10 mouse cellular contexts compared by ENCODE assay signal in genomic region chr17:29156396-29156795, GRCm38 (mm10). TPM values are rescaled to one million over a fixed set of nuclear protein-coding genes. Genes with fewer than 3 reads are reported as not detected.
DNase-seq lines count a peak whose midpoint lies in the region; ATAC-seq and TF ChIP-seq lines count a peak whose summit lies in the region.
"Had no signal": no experiment of that assay in that cellular context is flagged by ENCODE, and none has a peak within 500 bp of the region (broad histone marks: within the 10 kb centered on the region; RNA-seq: fewer than 3 reads in every experiment).

No protein-coding gene starts in this region.

- H3K9ac ChIP-seq in embryonic facial prominence, embryonic 12.5 days: no peak overlapping the region
- no peak overlapping the region for H3K9ac ChIP-seq in neural tube, embryonic 15.5 days (replicated peaks)
- no peak overlapping the region for H3K9ac ChIP-seq in hindbrain, embryonic 15.5 days
- no peak overlapping the region for H3K9ac ChIP-seq in stomach, postnatal 0 days (ENCODE audit: low read length)

- ATAC-seq in embryonic facial prominence, embryonic 12.5 days (ENCODE audit: insufficient number of reproducible peaks, insufficient read depth, low FRiP score, low TSS enrichment): no peak
- ATAC-seq in neural tube, embryonic 15.5 days (ENCODE audit: low FRiP score): no peak
- no peak for ATAC-seq in hindbrain, embryonic 15.5 days (ENCODE audit: low FRiP score, low read depth)
- no peak for ATAC-seq in stomach, postnatal 0 days (ENCODE audit: low FRiP score, low TSS enrichment)
- ATAC-seq in CD4-positive, CD25-positive, alpha-beta regulatory T cell, adult 4 months: no peak

- no peaks in the 10 kb centered on the region for H3K36me3 ChIP-seq in embryonic facial prominence, embryonic 12.5 days
- H3K36me3 ChIP-seq in embryonic facial prominence, embryonic 10.5 days (replicated peaks): peaks cover 2% of the 10 kb centered on the region; the same call in 1 of the 2 replicates
- H3K36me3 ChIP-seq in neural tube, embryonic 15.5 days: no peaks in the 10 kb centered on the region
- no peaks in the 10 kb centered on the region for H3K36me3 ChIP-seq in hindbrain, embryonic 15.5 days
- H3K36me3 ChIP-seq in stomach, postnatal 0 days (ENCODE audit: control insufficient read depth, insufficient read depth, low read length): no peaks in the 10 kb centered on the region

- TF ChIP-seq EP300 in stomach, postnatal 0 days (optimal IDR thresholded peaks at IDR 0.05): no peak

- peaks cover 13% of the 10 kb centered on the region; the same call in 1 of the 2 replicates for H3K4me1 ChIP-seq in embryonic facial prominence, embryonic 12.5 days
- H3K4me1 ChIP-seq in embryonic facial prominence, embryonic 10.5 days: peaks cover 31% of the 10 kb centered on the region
- peaks cover 19% of the 10 kb centered on the region for H3K4me1 ChIP-seq in neural tube, embryonic 15.5 days
- peaks cover 15% of the 10 kb centered on the region for H3K4me1 ChIP-seq in hindbrain, embryonic 15.5 days (replicated peaks)
- peaks cover 5% of the 10 kb centered on the region for H3K4me1 ChIP-seq in stomach, postnatal 0 days (replicated peaks; ENCODE audit: control insufficient read depth, insufficient read depth)

- H3K9me3 ChIP-seq in embryonic facial prominence, embryonic 12.5 days: peaks cover 4% of the 10 kb centered on the region; the same call in 1 of the 2 replicates
- peaks cover 4% of the 10 kb centered on the region for H3K9me3 ChIP-seq in embryonic facial prominence, embryonic 10.5 days
- H3K9me3 ChIP-seq in neural tube, embryonic 15.5 days (replicated peaks): no peaks in the 10 kb centered on the region
- no peaks in the 10 kb centered on the region for H3K9me3 ChIP-seq in hindbrain, embryonic 15.5 days
- H3K9me3 ChIP-seq in stomach, postnatal 0 days (ENCODE audit: control insufficient read depth, low read length): no peaks in the 10 kb centered on the region

- H3K27ac ChIP-seq in embryonic facial prominence, embryonic 12.5 days: 0 out of 2 replicates have a peak overlapping the region, but pooled peaks have one; percentile 36
- no peak overlapping the region for H3K27ac ChIP-seq in embryonic facial prominence, embryonic 10.5 days (replicated peaks)
- H3K27ac ChIP-seq in neural tube, embryonic 15.5 days (replicated peaks): peak overlapping the region; percentile 20; the same call in 1 of the 2 replicates
- 0 out of 2 replicates have a peak overlapping the region, but pooled peaks have one; percentile 22 for H3K27ac ChIP-seq in hindbrain, embryonic 15.5 days (replicated peaks)
- peak overlapping the region; percentile 74 for H3K27ac ChIP-seq in stomach, postnatal 0 days (replicated peaks)

- H3K4me2 ChIP-seq in embryonic facial prominence, embryonic 12.5 days (replicated peaks): no peak overlapping the region
- H3K4me2 ChIP-seq in neural tube, embryonic 15.5 days: no peak overlapping the region
- peak overlapping the region; percentile 18; the same call in 1 of the 2 replicates for H3K4me2 ChIP-seq in hindbrain, embryonic 15.5 days
- H3K4me2 ChIP-seq in stomach, postnatal 0 days (replicated peaks; ENCODE audit: low read depth): no peak overlapping the region

- no peak overlapping the region for H3K4me3 ChIP-seq in embryonic facial prominence, embryonic 12.5 days
- no peak overlapping the region for H3K4me3 ChIP-seq in embryonic facial prominence, embryonic 10.5 days
- H3K4me3 ChIP-seq in neural tube, embryonic 15.5 days (replicated peaks): no peak overlapping the region
- no peak overlapping the region for H3K4me3 ChIP-seq in hindbrain, embryonic 15.5 days
- H3K4me3 ChIP-seq in stomach, postnatal 0 days (ENCODE audit: low read depth, low read length): no peak overlapping the region

- H3K27me3 ChIP-seq in embryonic facial prominence, embryonic 12.5 days: no peaks in the 10 kb centered on the region
- H3K27me3 ChIP-seq in embryonic facial prominence, embryonic 10.5 days (replicated peaks; ENCODE audit: low read depth, poor library complexity, severe bottlenecking): no peaks in the 10 kb centered on the region
- no peaks in the 10 kb centered on the region for H3K27me3 ChIP-seq in neural tube, embryonic 15.5 days (replicated peaks)
- no peaks in the 10 kb centered on the region for H3K27me3 ChIP-seq in hindbrain, embryonic 15.5 days
- H3K27me3 ChIP-seq in stomach, postnatal 0 days (ENCODE audit: control insufficient read depth, insufficient read depth, low read length): no peaks in the 10 kb centered on the region

- no peak for TF ChIP-seq CTCF in stomach, postnatal 0 days (IDR thresholded peaks at IDR 0.05; ENCODE audit: low read depth)

- no peak for DNase-seq in embryonic facial prominence, embryonic 10.5 days (ENCODE audit: low spot score)
- no peak for DNase-seq in neural tube, embryonic 10.5 days (ENCODE audit: extremely low spot score, low spot score)
- no peak for DNase-seq in stomach, postnatal 0 days (ENCODE audit: low spot score)
- DNase-seq in urinary bladder, postnatal 14 days (ENCODE audit: low spot score): no peak
- DNase-seq: cerebellum, adult 2 months; kidney, postnatal 4 days had no signal

- WGBS in embryonic facial prominence, embryonic 12.5 days: 83% methylated on average over 16 of the region's 16 CpGs
- 85% methylated on average over 16 of the region's 16 CpGs for WGBS in embryonic facial prominence, embryonic 10.5 days
- WGBS in neural tube, embryonic 15.5 days: 51% methylated on average over 16 of the region's 16 CpGs
- 49% methylated on average over 16 of the region's 16 CpGs for WGBS in hindbrain, embryonic 15.5 days
- 72% methylated on average over 16 of the region's 16 CpGs for WGBS in stomach, postnatal 0 days

RNA-seq across cellular contexts. Expression of gene Rab44, which starts 42.5 kb away (rescaled TPM):
- polyA plus RNA-seq in embryonic facial prominence, embryonic 12.5 days (2016; fragmentation: Nextera tagmentation; extraction: Ambion mirVana): 0.27 and 0.55 TPM in 2 replicates
- polyA plus RNA-seq in embryonic facial prominence, embryonic 10.5 days (2016; fragmentation: Nextera tagmentation; extraction: Ambion mirVana): 0.09 and 0.21 TPM in 2 replicates
- 0.15 and 3.7 TPM in 2 replicates for polyA plus RNA-seq in neural tube, embryonic 15.5 days (2015; fragmentation: Nextera tagmentation; extraction: Ambion mirVana)
- 0.09 TPM in 1 of 2 replicates, not detected in the other for polyA plus RNA-seq in hindbrain, embryonic 15.5 days (2015; fragmentation: Nextera tagmentation; extraction: Ambion mirVana)
- 1.4 and 2.2 TPM in 2 replicates for polyA plus RNA-seq in stomach, postnatal 0 days (2015; fragmentation: Nextera tagmentation; extraction: Ambion mirVana)
- not detected for polyA plus RNA-seq in CD4-positive, CD25-positive, alpha-beta regulatory T cell, adult 4 months (2017; shearing (Covaris generic))
